Mouse (Mus musculus) heart, embryonic 13.5 days (tissue): Measurements from ENCODE around the gene Senp2. TPM values are rescaled to one million over a fixed set of nuclear protein-coding genes. Genes with fewer than 3 reads are reported as not detected.

Experiments
- ATAC-seq: fragments of 200-750 bp; cut with Nextera tagmentation; 2 replicates; pipeline ENCODE4 v1.8.0; 2017; ENCODE audit warnings: moderate TSS enrichment; ENCODE audit not compliant: insufficient number of reproducible peaks, low FRiP score, low TSS enrichment; ENCODE audit errors: extremely low read depth
- H3K27ac ChIP-seq: fragments of 300-500 bp; sonication (generic); replicated peaks from 2 replicates; pipeline ENCODE4 v1.5.1; 2015; ENCODE audit warnings: moderate library complexity, mild to moderate bottlenecking, inconsistent platforms
- H3K27me3 ChIP-seq: fragments of 300-500 bp; sonication (generic); replicated peaks from 2 replicates; pipeline ENCODE4 v1.6.1; 2015; ENCODE audit warnings: mild to moderate bottlenecking, inconsistent platforms
- H3K36me3 ChIP-seq: fragments of 300-500 bp; sonication (generic); 2 replicates; pipeline ENCODE4 v1.6.1; 2015; ENCODE audit warnings: mild to moderate bottlenecking, inconsistent platforms
- H3K4me1 ChIP-seq: fragments of 300-500 bp; sonication (generic); 2 replicates; pipeline ENCODE4 v1.6.1; 2015; ENCODE audit warnings: inconsistent platforms
- H3K4me2 ChIP-seq: fragments of 300-500 bp; sonication (generic); 2 replicates; pipeline ENCODE4 v1.6.1; 2015; ENCODE audit warnings: inconsistent platforms, mild to moderate bottlenecking, moderate library complexity
- H3K4me3 ChIP-seq: fragments of 300-500 bp; sonication (generic); 2 replicates; pipeline ENCODE4 v1.5.1; 2015; ENCODE audit warnings: moderate library complexity, mild to moderate bottlenecking, inconsistent platforms
- H3K9ac ChIP-seq: fragments of 300-500 bp; sonication (generic); 2 replicates; pipeline ENCODE4 v1.6.1; 2015; ENCODE audit warnings: inconsistent platforms, mild to moderate bottlenecking, moderate library complexity
- H3K9me3 ChIP-seq: fragments of 300-500 bp; sonication (generic); 2 replicates; pipeline ENCODE4 v1.6.1; 2016; ENCODE audit warnings: inconsistent platforms
- WGBS: fragments of 180-500 bp; shearing (Covaris S2); methylation state at CpG from one replicate; pipeline ENCODE4 v1.1.7; 2015; ENCODE audit warnings: mixed read lengths; 5-methylcytosine and 5-hydroxymethylcytosine counted together
- polyA plus RNA-seq: library from polyadenylated mRNA; unstranded; fragments of >200 nt; fragmentation: Nextera tagmentation; extraction: Ambion mirVana; gene quantifications from 2 replicates; pipeline ENCODE4 v1.2.1, GENCODE M21; 2015

The Senp2 gene
- polyA plus RNA-seq, 1 experiment from 2014 or later: 24.0 TPM

GRCm38 (mm10) chr16:22022122-22022521 lies 12.8 kb downstream of the Senp2 start:
- H3K4me2 ChIP-seq: no peak overlapping the region
- no peaks in the 10 kb centered on the region for H3K27me3 ChIP-seq
- H3K9ac ChIP-seq: no peak overlapping the region
- no peak overlapping the region for H3K4me3 ChIP-seq
- H3K9me3 ChIP-seq: peaks cover 6% of the 10 kb centered on the region; the same call in 1 of the 2 replicates
- ATAC-seq: no peak
- H3K27ac ChIP-seq: no peak overlapping the region
- no peaks in the 10 kb centered on the region for H3K4me1 ChIP-seq
- peaks cover 95% of the 10 kb centered on the region for H3K36me3 ChIP-seq
- WGBS: 92% methylated on average over 2 of the region's 2 CpGs

- H3K9ac ChIP-seq: no peak overlapping the region
- WGBS: 88% methylated on average over 5 of the region's 5 CpGs
- H3K4me3 ChIP-seq: no peak overlapping the region
- H3K27ac ChIP-seq: no peak overlapping the region
- no peaks in the 10 kb centered on the region for H3K9me3 ChIP-seq
- no peaks in the 10 kb centered on the region for H3K4me1 ChIP-seq
- peaks cover 95% of the 10 kb centered on the region for H3K36me3 ChIP-seq
- no peak for ATAC-seq
- no peaks in the 10 kb centered on the region for H3K27me3 ChIP-seq
- H3K4me2 ChIP-seq: no peak overlapping the region
These were observed 18.2 kb downstream of the Senp2 start for GRCm38 (mm10) chr16:22027474-22027873.

GRCm38 (mm10) chr16:22038554-22038953 lies 29.3 kb downstream of the Senp2 start:
- Histone ChIP-seq H3K9me3 (no peaks in the 10 kb centered on the region), H3K27ac (no peak overlapping the region), H3K27me3 (no peaks in the 10 kb centered on the region), H3K9ac (no peak overlapping the region), H3K4me3 (no peak overlapping the region), H3K4me1 (no peaks in the 10 kb centered on the region), H3K36me3 (peaks cover 68% of the 10 kb centered on the region), H3K4me2 (no peak overlapping the region)
- no peak for ATAC-seq
- 75% methylated on average over 10 of the region's 10 CpGs for WGBS

GRCm38 (mm10) chr16:22039978-22040377 lies 30.7 kb downstream of the Senp2 start:
- Histone ChIP-seq H3K4me3 (no peak overlapping the region), H3K4me2 (no peak overlapping the region), H3K4me1 (no peaks in the 10 kb centered on the region), H3K9me3 (no peaks in the 10 kb centered on the region), H3K9ac (no peak overlapping the region), H3K27ac (no peak overlapping the region), H3K27me3 (no peaks in the 10 kb centered on the region), H3K36me3 (peaks cover 82% of the 10 kb centered on the region)
- ATAC-seq: no peak
- WGBS: 96% methylated on average over 1 of the region's 1 CpGs

- ATAC-seq: no peak
- H3K27ac ChIP-seq: no peak overlapping the region
- no peaks in the 10 kb centered on the region for H3K4me1 ChIP-seq
- peaks cover 90% of the 10 kb centered on the region for H3K36me3 ChIP-seq
- no peak overlapping the region for H3K4me2 ChIP-seq
- no peaks in the 10 kb centered on the region for H3K27me3 ChIP-seq
- 79% methylated on average over 4 of the region's 4 CpGs for WGBS
- no peak overlapping the region for H3K4me3 ChIP-seq
- no peak overlapping the region for H3K9ac ChIP-seq
- no peaks in the 10 kb centered on the region for H3K9me3 ChIP-seq
These were observed 34.5 kb downstream of the Senp2 start for GRCm38 (mm10) chr16:22043830-22044229.

- Histone ChIP-seq H3K9me3 (no peaks in the 10 kb centered on the region), H3K9ac (no peak overlapping the region), H3K4me3 (no peak overlapping the region), H3K4me2 (no peak overlapping the region), H3K36me3 (peaks cover 80% of the 10 kb centered on the region), H3K4me1 (no peaks in the 10 kb centered on the region), H3K27me3 (no peaks in the 10 kb centered on the region), H3K27ac (no peak overlapping the region)
- no peak for ATAC-seq
- WGBS: 96% methylated on average over 3 of the region's 3 CpGs
These were observed 36.6 kb downstream of the Senp2 start for GRCm38 (mm10) chr16:22045930-22046329.

GRCm38 (mm10) chr16:22046739-22047366 lies 37.6 kb downstream of the Senp2 start:
- Histone ChIP-seq H3K27ac (no peak overlapping the region), H3K4me2 (no peak overlapping the region), H3K4me1 (no peaks in the 10 kb centered on the region), H3K4me3 (no peak overlapping the region), H3K9me3 (no peaks in the 10 kb centered on the region), H3K36me3 (peaks cover 77% of the 10 kb centered on the region), H3K27me3 (no peaks in the 10 kb centered on the region), H3K9ac (no peak overlapping the region)
- no peak for ATAC-seq
- 84% methylated on average over 10 of the region's 10 CpGs for WGBS

GRCm38 (mm10) chr16:22053411-22053810 lies 44.1 kb downstream of the Senp2 start:
- Histone ChIP-seq H3K36me3 (peaks cover 28% of the 10 kb centered on the region), H3K4me3 (no peak overlapping the region), H3K9me3 (no peaks in the 10 kb centered on the region; the same call in 1 of the 2 replicates), H3K4me2 (no peak overlapping the region), H3K9ac (no peak overlapping the region), H3K27ac (no peak overlapping the region), H3K27me3 (no peaks in the 10 kb centered on the region), H3K4me1 (no peaks in the 10 kb centered on the region)
- no peak for ATAC-seq
- 89% methylated on average over 21 of the region's 21 CpGs for WGBS

GRCm38 (mm10) chr16:22057498-22057897 lies 48.2 kb downstream of the Senp2 start:
- Histone ChIP-seq H3K9me3 (no peaks in the 10 kb centered on the region; the same call in 1 of the 2 replicates), H3K4me3 (no peak overlapping the region), H3K9ac (no peak overlapping the region), H3K27ac (no peak overlapping the region), H3K36me3 (peaks cover 52% of the 10 kb centered on the region), H3K4me1 (no peaks in the 10 kb centered on the region), H3K27me3 (no peaks in the 10 kb centered on the region), H3K4me2 (no peak overlapping the region)
- ATAC-seq: no peak
- 53% methylated on average over 6 of the region's 6 CpGs for WGBS

- WGBS: 90% methylated on average over 7 of the region's 7 CpGs
- ATAC-seq: no peak
These were observed 49.6 kb downstream of the Senp2 start for GRCm38 (mm10) chr16:22058871-22059270.

GRCm38 (mm10) chr16:22060416-22060815 lies 51.1 kb downstream of the Senp2 start:
- no peak overlapping the region for H3K4me3 ChIP-seq
- no peak for ATAC-seq
- 89% methylated on average over 10 of the region's 10 CpGs for WGBS
- no peaks in the 10 kb centered on the region for H3K27me3 ChIP-seq
- H3K9me3 ChIP-seq: no peaks in the 10 kb centered on the region
- no peak overlapping the region for H3K27ac ChIP-seq
- H3K9ac ChIP-seq: no peak overlapping the region
- no peaks in the 10 kb centered on the region for H3K4me1 ChIP-seq
- peaks cover 81% of the 10 kb centered on the region for H3K36me3 ChIP-seq
- no peak overlapping the region for H3K4me2 ChIP-seq

More at GRCm38 (mm10) chr16:22058871-22059270, 49.6 kb downstream of the Senp2 start:
- Histone ChIP-seq H3K4me2 (no peak overlapping the region), H3K4me3 (no peak overlapping the region), H3K9ac (no peak overlapping the region), H3K27me3 (no peaks in the 10 kb centered on the region), H3K36me3 (peaks cover 65% of the 10 kb centered on the region), H3K9me3 (no peaks in the 10 kb centered on the region; the same call in 1 of the 2 replicates), H3K4me1 (no peaks in the 10 kb centered on the region), H3K27ac (no peak overlapping the region)

- Histone ChIP-seq H3K9ac (no peak overlapping the region), H3K4me2 (no peak overlapping the region), H3K36me3 (peaks cover 93% of the 10 kb centered on the region), H3K4me3 (no peak overlapping the region), H3K4me1 (no peaks in the 10 kb centered on the region), H3K27ac (no peak overlapping the region), H3K27me3 (no peaks in the 10 kb centered on the region), H3K9me3 (no peaks in the 10 kb centered on the region)
- no peak for ATAC-seq
- WGBS: 76% methylated on average over 14 of the region's 14 CpGs
These were observed 52.4 kb downstream of the Senp2 start for GRCm38 (mm10) chr16:22061555-22062160.
